Comparison of ENCODE assay signal across 9 mouse cellular contexts in the genomic region with DNA sequence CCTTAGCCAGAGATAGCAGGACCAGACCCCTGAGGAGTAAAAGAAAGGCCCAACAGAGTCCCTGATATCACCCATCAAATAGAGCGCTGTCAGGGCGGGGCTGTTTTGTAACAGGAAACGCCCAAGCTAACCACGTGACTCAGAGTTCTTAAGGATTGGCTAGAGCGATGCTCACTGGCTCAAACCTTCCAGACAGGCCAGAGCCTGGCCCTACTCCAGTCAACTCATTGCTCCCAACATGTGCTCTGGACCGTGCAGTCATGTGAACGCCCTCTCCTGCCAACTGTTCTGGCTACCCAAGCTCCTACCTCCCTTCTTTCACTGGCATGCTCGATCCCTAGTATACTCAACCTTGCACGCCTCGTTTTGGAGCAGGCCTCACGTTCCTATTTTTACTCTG.
DNase-seq lines count a peak whose midpoint lies in the region; ATAC-seq and TF ChIP-seq lines count a peak whose summit lies in the region.
"Had no signal": no experiment of that assay in that cellular context is flagged by ENCODE, and none has a peak within 500 bp of the region (broad histone marks: within the 10 kb centered on the region; RNA-seq: fewer than 3 reads in every experiment).

No protein-coding gene starts in this region.

- no peaks in the 10 kb centered on the region for H3K79me3 ChIP-seq in C2C12 (ENCODE audit: low read depth)

- H3K27ac ChIP-seq in brown adipose tissue, adult 24 weeks (replicated peaks; ENCODE audit: low read depth, low read length): peak overlapping the region; percentile 87
- H3K27ac ChIP-seq in gastrocnemius, adult 2 months: peak overlapping the region; percentile 87
- no peak overlapping the region for H3K27ac ChIP-seq in intestine, embryonic 15.5 days
- peak overlapping the region; percentile 79 for H3K27ac ChIP-seq in lung, embryonic 14.5 days (ENCODE audit: low read depth)
- H3K27ac ChIP-seq: limb, embryonic 12.5 days had no signal

- peak; percentile 22 for ATAC-seq in frontal cortex, adult (ENCODE audit: low TSS enrichment)
- ATAC-seq in intestine, embryonic 15.5 days: peak; percentile 70; the same call in 1 of the 2 replicates
- no peak for ATAC-seq in lung, embryonic 14.5 days (ENCODE audit: insufficient read depth)

- no peaks in the 10 kb centered on the region for H3K36me3 ChIP-seq in C2C12 (ENCODE audit: control insufficient read depth, insufficient read depth)
- no peaks in the 10 kb centered on the region for H3K36me3 ChIP-seq in intestine, embryonic 15.5 days
- H3K36me3 ChIP-seq in lung, embryonic 14.5 days (ENCODE audit: insufficient read depth): 0 out of 2 replicates have a peak, but pooled peaks cover 3% of the 10 kb centered on the region

- no peak overlapping the region for H3K4me3 ChIP-seq in C2C12 (ENCODE audit: insufficient read depth, poor library complexity, severe bottlenecking)
- H3K4me3 ChIP-seq in brown adipose tissue, adult 24 weeks (ENCODE audit: insufficient read depth, low read depth, low read length): no peak overlapping the region
- H3K4me3 ChIP-seq in gastrocnemius, adult 2 months: no peak overlapping the region
- H3K4me3 ChIP-seq in intestine, embryonic 15.5 days (replicated peaks): no peak overlapping the region
- no peak overlapping the region for H3K4me3 ChIP-seq in lung, embryonic 14.5 days (ENCODE audit: low read depth, low read length)
- H3K4me3 ChIP-seq: limb, embryonic 12.5 days had no signal

- intact Hi-C loops in gastrocnemius, adult 2 months (cut with DNase I): no loop called here

- no peaks in the 10 kb centered on the region for H3K27me3 ChIP-seq in C2C12 (ENCODE audit: control insufficient read depth, insufficient read depth, insufficient read length)
- no peaks in the 10 kb centered on the region for H3K27me3 ChIP-seq in intestine, embryonic 15.5 days (replicated peaks)
- no peaks in the 10 kb centered on the region for H3K27me3 ChIP-seq in lung, embryonic 14.5 days (ENCODE audit: insufficient read depth, low read length)
- H3K27me3 ChIP-seq: limb, embryonic 12.5 days had no signal

- no peak for DNase-seq in frontal cortex, postnatal 36 days (ENCODE audit: low spot score in 2 of 2)
- DNase-seq in gastrocnemius, adult 2 months: peak; percentile 94
- DNase-seq in lung, embryonic 14.5 days: peak; percentile 29
- no peak for DNase-seq in thymus, postnatal 0 days (ENCODE audit: low spot score)

- WGBS in intestine, embryonic 15.5 days: 84% methylated on average over 11 of the region's 11 CpGs
- WGBS in lung, embryonic 14.5 days: 82% methylated on average over 11 of the region's 11 CpGs

- no peaks in the 10 kb centered on the region for H3K79me2 ChIP-seq in C2C12 (ENCODE audit: control insufficient read depth, insufficient read depth)

- no peaks in the 10 kb centered on the region for H3K9me3 ChIP-seq in intestine, embryonic 15.5 days
- no peaks in the 10 kb centered on the region for H3K9me3 ChIP-seq in lung, embryonic 14.5 days (ENCODE audit: low read depth, low read length)
- H3K9me3 ChIP-seq: limb, embryonic 12.5 days had no signal

- no peak overlapping the region for H3ac ChIP-seq in C2C12 (ENCODE audit: control insufficient read depth, insufficient read length, low read depth)

- TF ChIP-seq CTCF in C2C12 (IDR thresholded peaks at IDR 0.05; ENCODE audit: control insufficient read depth, insufficient read depth, insufficient read length): no peak
- no peak for TF ChIP-seq CTCF in gastrocnemius, adult 2 months (IDR thresholded peaks at IDR 0.05)
- TF ChIP-seq CTCF in lung, embryonic 14.5 days (IDR thresholded peaks at IDR 0.05; ENCODE audit: low read depth): no peak

- no peak overlapping the region for H3K4me2 ChIP-seq in intestine, embryonic 15.5 days (replicated peaks)
- H3K4me2 ChIP-seq in lung, embryonic 14.5 days: no peak overlapping the region
- H3K4me2 ChIP-seq: limb, embryonic 12.5 days had no signal

- no peak overlapping the region for H3K9ac ChIP-seq in intestine, embryonic 15.5 days
- no peak overlapping the region for H3K9ac ChIP-seq in lung, embryonic 14.5 days
- H3K9ac ChIP-seq: limb, embryonic 12.5 days had no signal

- H3K4me1 ChIP-seq in brown adipose tissue, adult 24 weeks (ENCODE audit: control insufficient read depth, insufficient read depth, insufficient read length, low read length): peaks cover 49% of the 10 kb centered on the region
- H3K4me1 ChIP-seq in intestine, embryonic 15.5 days (replicated peaks): peaks cover 4% of the 10 kb centered on the region; the same call in 1 of the 2 replicates
- peaks cover 3% of the 10 kb centered on the region; the same call in 1 of the 2 replicates for H3K4me1 ChIP-seq in lung, embryonic 14.5 days (ENCODE audit: insufficient read depth)

TF ChIP-seq in C2C12, 6 proteins besides CTCF, POLR2A, EP300 and RAD21:
- TF ChIP-seq FOSL1 (IDR thresholded peaks at IDR 0.05; ENCODE audit: insufficient read depth, low read length, poor library complexity, severe bottlenecking) (no peak), CEBPB (IDR thresholded peaks at IDR 0.05; ENCODE audit: low read depth) (no peak), MYOG (IDR thresholded peaks at IDR 0.05; ENCODE audit: control insufficient read depth, extremely low read depth, insufficient read length) (no peak), USF1 (IDR thresholded peaks at IDR 0.05; ENCODE audit: low read depth) (peak; percentile 66), MAX (IDR thresholded peaks at IDR 0.05) (peak; percentile 55)

Comparison
In these comparisons a context has a peak if more than half of its experiments do, and no peak if none do; other contexts are left out.
1. DNase-seq: peak in gastrocnemius, adult 2 months (single experiment) and lung, embryonic 14.5 days (single experiment); none in frontal cortex, postnatal 36 days (0 of 2) and thymus, postnatal 0 days (single experiment).